Mouse (Mus musculus) MEL (cell line): Measurements from ENCODE around the gene Tatdn3. TPM values are rescaled to one million over a fixed set of nuclear protein-coding genes. Genes with fewer than 3 reads are reported as not detected.
A peak's percentile ranks its signal among the peaks of the same experiment; 100 is the strongest.

Source experiments
- DNase-seq: peaks from one replicate; pipeline ENCODE4 v3.0.0; 2011; ENCODE audit warnings: low read depth, low spot score
- H3K27ac ChIP-seq: 2 replicates; pipeline ENCODE4 v1.5.1; 2012; ENCODE audit warnings: low read depth, mild to moderate bottlenecking, control low read depth, low read length, moderate library complexity; ENCODE audit not compliant: control insufficient read depth
- H3K27me3 ChIP-seq, 2 experiments: fragments of 150-350 bp in 1 of 2; sonication (generic) in 1 of 2; 2 replicates each; pipeline ENCODE4 v1.6.1; 2012; ENCODE audit warnings: low read length in 2 of 2, mild to moderate bottlenecking in 2 of 2, improper control_type of control experiment in 1 of 2, moderate library complexity in 1 of 2; ENCODE audit not compliant: insufficient read depth in 2 of 2, control insufficient read depth in 1 of 2
- H3K36me3 ChIP-seq, 2 experiments: 2 replicates each; pipeline ENCODE4 v1.6.1; 2012 to 2014; ENCODE audit warnings: low read length in 2 of 2, improper control_type of control experiment in 1 of 2, inconsistent platforms in 1 of 2, mild to moderate bottlenecking in 1 of 2; ENCODE audit not compliant: insufficient read depth in 2 of 2, control insufficient read depth in 1 of 2
- H3K4me1 ChIP-seq, 2 experiments: fragments of 150-350 bp in 1 of 2; sonication (generic) in 1 of 2; 2 replicates each; pipeline ENCODE4 v1.6.1; 2012; ENCODE audit warnings: low read length in 2 of 2, improper control_type of control experiment in 1 of 2, mild to moderate bottlenecking in 1 of 2; ENCODE audit not compliant: insufficient read depth in 2 of 2, control insufficient read depth in 1 of 2
- H3K4me3 ChIP-seq, 2 experiments: fragments of 150-350 bp in 1 of 2; sonication (generic) in 1 of 2; 2 replicates each; pipeline ENCODE4 v1.5.1; 2012; ENCODE audit warnings: low read depth in 2 of 2, low read length in 2 of 2, mild to moderate bottlenecking in 2 of 2, moderate library complexity in 2 of 2, control low read depth in 1 of 2, improper control_type of control experiment in 1 of 2; ENCODE audit not compliant: control insufficient read depth in 1 of 2, insufficient read depth in 1 of 2
- H3K79me2 ChIP-seq: 2 replicates; pipeline ENCODE4 v1.6.1; 2012; ENCODE audit warnings: mild to moderate bottlenecking, low read length, moderate library complexity; ENCODE audit not compliant: control insufficient read depth, poor library complexity, insufficient read depth
- H3K9ac ChIP-seq: 2 replicates; pipeline ENCODE4 v1.6.1; 2012; ENCODE audit warnings: low read depth, mild to moderate bottlenecking, control low read depth, low read length, moderate library complexity; ENCODE audit not compliant: control insufficient read depth, poor library complexity, severe bottlenecking
- H3K9me3 ChIP-seq: fragments of 150-350 bp; sonication (generic); replicated peaks from 2 replicates; pipeline ENCODE4 v1.6.1; 2012; ENCODE audit warnings: mild to moderate bottlenecking, low read length, improper control_type of control experiment, moderate library complexity; ENCODE audit not compliant: insufficient read depth
- BHLHE40 ChIP-seq: IDR thresholded peaks from 2 replicates; pipeline ENCODE4 v1.6.1; 2012; ENCODE audit warnings: low read depth, mild to moderate bottlenecking, inconsistent platforms, low read length, improper control_type of control experiment, borderline replicate concordance
- CHD1 ChIP-seq: IDR thresholded peaks from 2 replicates; pipeline ENCODE4 v1.6.1; 2012; ENCODE audit warnings: low read depth, mild to moderate bottlenecking, inconsistent platforms, low read length, improper control_type of control experiment
- CHD2 ChIP-seq: IDR thresholded peaks from 2 replicates; pipeline ENCODE4 v1.6.1; 2011; ENCODE audit warnings: low read length, improper control_type of control experiment
- CTCF ChIP-seq, 3 experiments: IDR thresholded peaks in 2 of 3; conservative IDR thresholded peaks in 1 of 3; 2 replicates each; pipeline ENCODE4 v1.5.1; 2011 to 2012; ENCODE audit warnings: low read length in 3 of 3, low read depth in 2 of 3, mild to moderate bottlenecking in 2 of 3, improper control_type of control experiment in 1 of 3, inconsistent platforms in 1 of 3, mixed read lengths in 1 of 3, moderate library complexity in 1 of 3; ENCODE audit not compliant: control insufficient read depth in 1 of 3, insufficient read depth in 1 of 3, poor library complexity in 1 of 3, severe bottlenecking in 1 of 3
- E2F4 ChIP-seq: IDR thresholded peaks from 2 replicates; pipeline ENCODE4 v1.6.1; 2011; ENCODE audit warnings: low read depth, low read length, improper control_type of control experiment, borderline replicate concordance
- EP300 ChIP-seq, 2 experiments: IDR thresholded peaks; 2 replicates each; pipeline ENCODE4 v1.6.1; 2011; ENCODE audit warnings: improper control_type of control experiment in 2 of 2, low read length in 2 of 2, low read depth in 1 of 2, mild to moderate bottlenecking in 1 of 2
- HCFC1 ChIP-seq: IDR thresholded peaks from 2 replicates; pipeline ENCODE4 v1.6.1; 2012; ENCODE audit warnings: low read depth, mild to moderate bottlenecking, inconsistent platforms, low read length, improper control_type of control experiment, moderate library complexity
- KAT2A ChIP-seq: conservative IDR thresholded peaks from 2 replicates; pipeline ENCODE4 v1.6.1; 2012; ENCODE audit warnings: low read depth, low read length, improper control_type of control experiment, inconsistent platforms
- MAFK ChIP-seq: IDR thresholded peaks from 2 replicates; pipeline ENCODE4 v1.6.1; 2011; ENCODE audit warnings: low read depth, mild to moderate bottlenecking, low read length, improper control_type of control experiment, borderline replicate concordance
- MAZ ChIP-seq: IDR thresholded peaks from 2 replicates; pipeline ENCODE4 v1.6.1; 2012; ENCODE audit warnings: low read depth, mild to moderate bottlenecking, inconsistent platforms, low read length, improper control_type of control experiment
- MEF2A ChIP-seq: IDR thresholded peaks from 2 replicates; pipeline ENCODE4 v1.6.1; 2014; ENCODE audit warnings: low read depth, mild to moderate bottlenecking, inconsistent platforms, low read length, improper control_type of control experiment; ENCODE audit not compliant: poor library complexity, insufficient replicate concordance, severe bottlenecking; ENCODE audit errors: extremely low read depth
- MXI1 ChIP-seq: IDR thresholded peaks from 2 replicates; pipeline ENCODE4 v1.6.1; 2011; ENCODE audit warnings: mild to moderate bottlenecking, low read depth, low read length, improper control_type of control experiment
- MYB ChIP-seq: IDR thresholded peaks from 2 replicates; pipeline ENCODE4 v1.6.1; 2011; ENCODE audit warnings: mild to moderate bottlenecking, low read depth, low read length, improper control_type of control experiment
- MYC ChIP-seq: IDR thresholded peaks from 2 replicates; pipeline ENCODE4 v1.6.1; 2011; ENCODE audit warnings: low read depth, mild to moderate bottlenecking, low read length, improper control_type of control experiment, moderate library complexity
- NELFE ChIP-seq: IDR thresholded peaks from 2 replicates; pipeline ENCODE4 v1.6.1; 2011; ENCODE audit warnings: low read depth, low read length, improper control_type of control experiment
- NRF1 ChIP-seq: IDR thresholded peaks from 2 replicates; pipeline ENCODE4 v1.6.1; 2014; ENCODE audit warnings: low read depth, mild to moderate bottlenecking, inconsistent platforms, low read length, improper control_type of control experiment, moderate library complexity; ENCODE audit not compliant: poor library complexity, insufficient read depth, severe bottlenecking
- POLR2AphosphoS2 ChIP-seq: IDR thresholded peaks from 2 replicates; pipeline ENCODE4 v1.6.1; 2011; ENCODE audit warnings: low read length, improper control_type of control experiment
- POLR2AphosphoS5 ChIP-seq: IDR thresholded peaks from 2 replicates; pipeline ENCODE4 v1.6.1; 2012; ENCODE audit warnings: low read depth, borderline replicate concordance, mild to moderate bottlenecking, inconsistent platforms, low read length, moderate library complexity, mixed read lengths
- RAD21 ChIP-seq: IDR thresholded peaks from 2 replicates; pipeline ENCODE4 v1.6.1; 2011; ENCODE audit warnings: mild to moderate bottlenecking, low read depth, low read length, improper control_type of control experiment
- RCOR1 ChIP-seq: IDR thresholded peaks from 2 replicates; pipeline ENCODE4 v1.6.1; 2012; ENCODE audit warnings: low read depth, mild to moderate bottlenecking, inconsistent platforms, low read length, improper control_type of control experiment
- SIN3A ChIP-seq: IDR thresholded peaks from 2 replicates; pipeline ENCODE4 v1.6.1; 2012; ENCODE audit warnings: low read length, improper control_type of control experiment, inconsistent platforms
- SMC3 ChIP-seq: IDR thresholded peaks from 2 replicates; pipeline ENCODE4 v1.6.1; 2011; ENCODE audit warnings: low read depth, low read length, improper control_type of control experiment
- TAL1 ChIP-seq: IDR thresholded peaks from 2 replicates; pipeline ENCODE4 v1.6.1; 2012; ENCODE audit warnings: mild to moderate bottlenecking, inconsistent platforms, low read length, moderate library complexity, mixed read lengths
- TCF12 ChIP-seq: IDR thresholded peaks from 2 replicates; pipeline ENCODE4 v1.6.1; 2014; ENCODE audit warnings: low read depth, mild to moderate bottlenecking, inconsistent platforms, low read length, improper control_type of control experiment, moderate library complexity
- USF1 ChIP-seq: IDR thresholded peaks from 2 replicates; pipeline ENCODE4 v1.6.1; 2014; ENCODE audit warnings: low read depth, mild to moderate bottlenecking, inconsistent platforms, low read length, improper control_type of control experiment, moderate library complexity
- USF2 ChIP-seq, 2 experiments: IDR thresholded peaks; 2 replicates each; pipeline ENCODE4 v1.6.1; 2011 to 2012; ENCODE audit warnings: improper control_type of control experiment in 2 of 2, low read length in 2 of 2, borderline replicate concordance in 1 of 2, inconsistent platforms in 1 of 2, low read depth in 1 of 2, mild to moderate bottlenecking in 1 of 2; ENCODE audit not compliant: insufficient read depth in 1 of 2
- ZC3H11A ChIP-seq: IDR thresholded peaks from 2 replicates; pipeline ENCODE4 v1.6.1; 2012; ENCODE audit warnings: low read depth, mild to moderate bottlenecking, inconsistent platforms, low read length, improper control_type of control experiment
- ZKSCAN1 ChIP-seq: IDR thresholded peaks from 2 replicates; pipeline ENCODE4 v1.6.1; 2012; ENCODE audit warnings: low read depth, mild to moderate bottlenecking, inconsistent platforms, low read length, improper control_type of control experiment, moderate library complexity
- ZNF384 ChIP-seq: IDR thresholded peaks from 2 replicates; pipeline ENCODE4 v1.6.1; 2012; ENCODE audit warnings: low read depth, mild to moderate bottlenecking, inconsistent platforms, low read length, improper control_type of control experiment
- polyA plus RNA-seq, 2 experiments: library from polyadenylated mRNA; stranded (reverse) in 1 of 2; unstranded in 1 of 2; fragments of >175 nt in 1 of 2; fragments of >200 nt in 1 of 2; gene quantifications; 2 replicates each; pipeline versions ENCODE4 v1.2.1 to v1.2.4; 2012; ENCODE audit warnings: low replicate concordance in 2 of 2, low read depth in 1 of 2; ENCODE audit not compliant: insufficient read length in 2 of 2, insufficient read depth in 1 of 2, missing spikeins in 1 of 2
- total RNA-seq: library from RNA; depleted of rRNA; stranded (reverse); fragments of 300-350 nt; gene quantifications from 2 replicates; pipeline ENCODE4 v1.2.3, GENCODE M21; 2012

Tatdn3 gene
- total and polyA plus RNA-seq, 3 experiments: 14.5 to 19.0 TPM; not detected in 1

- H3K36me3 ChIP-seq: peaks cover 0 to 18% of the 10 kb centered on the region in 2 experiments; a peak in 2 of 4 replicates
- H3K27ac ChIP-seq: peak overlapping the region; percentile 96
Measured at GRCm38 (mm10) chr1:191055533-191055873, 7.2 kb downstream of the Tatdn3 start.

DNA sequence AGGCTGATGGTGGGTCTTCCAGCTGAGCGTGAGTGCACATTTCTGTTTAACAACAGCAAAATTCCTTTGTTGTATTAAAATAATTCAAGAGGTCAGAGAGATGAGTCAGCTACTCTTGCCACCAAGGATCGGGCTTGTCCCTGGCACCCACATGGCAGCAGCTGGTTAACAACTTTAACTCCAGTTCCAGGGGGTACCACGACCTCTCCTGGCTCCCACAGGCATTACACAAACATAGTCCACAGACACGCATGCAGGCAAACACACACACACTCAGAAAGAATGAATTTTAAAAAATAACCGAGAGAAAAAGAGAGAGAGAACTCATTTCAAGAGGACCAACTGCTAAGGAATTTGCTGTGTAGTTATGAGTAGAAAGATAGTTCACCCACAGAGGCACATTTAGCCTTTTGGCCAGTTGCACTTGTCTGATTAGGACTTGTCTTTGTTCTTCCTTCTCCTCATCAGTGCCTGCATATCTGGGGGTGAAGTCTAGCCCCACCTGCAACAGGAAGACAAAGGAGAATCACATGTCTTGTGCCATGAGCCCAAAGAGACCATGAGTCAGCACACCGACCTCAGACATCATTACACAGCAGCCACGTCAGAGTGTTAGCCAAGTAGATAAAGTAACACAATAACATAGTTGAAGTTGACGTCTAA is 7.7 kb downstream of the Tatdn3 start:
- peak overlapping the region; percentile 96 for H3K27ac ChIP-seq
- no peaks in the 10 kb centered on the region for H3K9me3 ChIP-seq
- H3K4me1 ChIP-seq: peaks cover 13% of the 10 kb centered on the region in 2 experiments
- no peaks in the 10 kb centered on the region for H3K27me3 ChIP-seq
- no peaks in the 10 kb centered on the region for H3K79me2 ChIP-seq
- peak; percentile 96 for DNase-seq
- H3K9ac ChIP-seq: peak overlapping the region; percentile 63
- H3K36me3 ChIP-seq: peaks cover 0 to 18% of the 10 kb centered on the region in 2 experiments; a peak in 2 of 4 replicates
- peak overlapping the region; percentile 35 to 48 for H3K4me3 ChIP-seq
- TF ChIP-seq SMC3 (peak; percentile 48), NRF1 (no peak), HCFC1 (peak; percentile 38; the same call in 1 of the 2 replicates), SIN3A (peak; percentile 94), MEF2A (peak; percentile 38; the same call in 1 of the 2 replicates), RCOR1 (0 out of 2 replicates have a peak, but pooled peaks have one; percentile 31), E2F4 (no peak), CTCF (IDR thresholded peaks at IDR 0.05 in 2 of 3, conservative IDR thresholded peaks at IDR 0.05 in 1 of 3; ENCODE audit: control insufficient read depth in 1 of 3, insufficient read depth in 1 of 3, low read depth in 2 of 3, low read length in 3 of 3, poor library complexity in 1 of 3, severe bottlenecking in 1 of 3) (peak; percentile 54 to 65 (median 64)), MYB (no peak), MYC (peak; percentile 96), TAL1 (peak; percentile 94), MXI1 (peak; percentile 98), CHD1 (no peak), EP300 (IDR thresholded peaks at IDR 0.05; ENCODE audit: low read depth in 1 of 2, low read length in 2 of 2) (peak; percentile 83 to 92), MAZ (peak; percentile 62; the same call in 1 of the 2 replicates), USF2 (IDR thresholded peaks at IDR 0.05; ENCODE audit: borderline replicate concordance in 1 of 2, insufficient read depth in 1 of 2, low read depth in 1 of 2, low read length in 2 of 2) (no peak), TCF12 (peak; percentile 88), NELFE (peak; percentile 58), CHD2 (no peak), MAFK (peak; percentile 79; the same call in 1 of the 2 replicates), POLR2AphosphoS5 (no peak), ZKSCAN1 (no peak), ZNF384 (no peak), USF1 (peak; percentile 83), BHLHE40 (no peak; the same call in 1 of the 2 replicates), ZC3H11A (peak; percentile 30)

More at GRCm38 (mm10) chr1:191055533-191055873, 7.2 kb downstream of the Tatdn3 start:
- H3K9ac ChIP-seq: peak overlapping the region; percentile 2; the same call in 1 of the 2 replicates
- TF ChIP-seq SMC3 (peak; percentile 62), POLR2AphosphoS2 (no peak), KAT2A (no peak; the same call in 1 of the 2 replicates), BHLHE40 (no peak), MEF2A (no peak), RAD21 (peak; percentile 24), CTCF (IDR thresholded peaks at IDR 0.05 in 2 of 3, conservative IDR thresholded peaks at IDR 0.05 in 1 of 3; ENCODE audit: control insufficient read depth in 1 of 3, insufficient read depth in 1 of 3, low read depth in 2 of 3, low read length in 3 of 3, poor library complexity in 1 of 3, severe bottlenecking in 1 of 3) (peak in 2 of 3 experiments; percentile 37 to 57; a peak in 4 of 6 replicates)
- TF ChIP-seq, all 39 proteins: peak for 3
- Histone ChIP-seq H3K4me3 (no peak overlapping the region), H3K9me3 (no peaks in the 10 kb centered on the region), H3K27me3 (no peaks in the 10 kb centered on the region), H3K79me2 (no peaks in the 10 kb centered on the region), H3K4me1 (peaks cover 13% of the 10 kb centered on the region in 2 experiments)
- DNase-seq: no peak
